Mouse (Mus musculus) E14TG2a.4 (cell line): Measurements from ENCODE around the gene Krtap19-5.

Source experiments
- H3K27me3 ChIP-seq: 2 replicates; pipeline ENCODE4 v1.6.1; 2014; ENCODE audit warnings: low read length, control low read depth; ENCODE audit not compliant: insufficient read depth
- H3K36me3 ChIP-seq: 2 replicates; pipeline ENCODE4 v1.6.1; 2014; ENCODE audit warnings: low read length, control low read depth; ENCODE audit not compliant: insufficient read depth
- H3K4me1 ChIP-seq: replicated peaks from 2 replicates; pipeline ENCODE4 v1.6.1; 2014; ENCODE audit warnings: low read depth, low read length, control low read depth
- H3K4me3 ChIP-seq: replicated peaks from 2 replicates; pipeline ENCODE4 v1.5.1; 2014; ENCODE audit warnings: mild to moderate bottlenecking, low read length
- H3K9me3 ChIP-seq: 2 replicates; pipeline ENCODE4 v1.6.1; 2014; ENCODE audit warnings: low read length, control low read depth
- CTCF ChIP-seq: conservative IDR thresholded peaks from 2 replicates; pipeline ENCODE4 v1.5.1; 2014; ENCODE audit warnings: low read length
- NANOG ChIP-seq: IDR thresholded peaks from 2 replicates; pipeline ENCODE4 v1.6.1; 2014; ENCODE audit warnings: borderline replicate concordance, low read length, mixed read lengths
- POU5F1 ChIP-seq: IDR thresholded peaks from 2 replicates; pipeline ENCODE4 v1.6.1; 2014; ENCODE audit warnings: low read length, borderline replicate concordance

The Krtap19-5 gene

DNA sequence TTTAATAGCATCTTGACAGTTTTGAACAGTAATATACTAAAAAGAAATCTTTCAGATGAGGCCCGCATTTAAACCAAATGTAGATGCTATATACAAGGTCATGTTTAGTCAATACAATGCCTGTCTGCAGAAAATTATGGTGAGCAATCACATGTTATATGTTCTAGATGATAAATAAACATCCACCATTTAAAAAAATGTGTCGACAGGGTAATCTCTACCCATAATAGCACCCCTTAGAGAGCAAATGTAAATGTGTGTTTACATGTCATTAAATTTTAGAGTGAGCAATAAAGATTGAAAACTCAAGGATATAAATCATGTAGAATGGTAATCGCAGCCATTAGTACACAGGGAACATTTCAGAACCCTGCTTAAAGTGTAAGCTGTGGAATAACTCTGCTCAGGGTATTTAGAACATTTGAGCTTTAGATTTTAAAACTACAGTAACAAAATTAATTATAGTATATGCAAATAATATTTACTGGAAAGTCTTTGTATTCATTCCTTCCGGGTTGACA, 31.3 kb downstream of the Krtap19-5 start:
- no peaks in the 10 kb centered on the region for H3K9me3 ChIP-seq
- TF ChIP-seq POU5F1 (no peak), CTCF (no peak), NANOG (no peak)
- H3K27me3 ChIP-seq = no peaks in the 10 kb centered on the region
- no peaks in the 10 kb centered on the region for H3K4me1 ChIP-seq
- H3K4me3 ChIP-seq = no peak overlapping the region
- H3K36me3 ChIP-seq = no peaks in the 10 kb centered on the region

GRCm38 (mm10) chr16:88851450-88851849, 44.8 kb downstream of the Krtap19-5 start:
- no peak for TF ChIP-seq POU5F1
- no peak for TF ChIP-seq NANOG
- peak; percentile 95 for TF ChIP-seq CTCF
- H3K27me3 ChIP-seq = no peaks in the 10 kb centered on the region
- H3K4me1 ChIP-seq = no peaks in the 10 kb centered on the region
- no peak overlapping the region for H3K4me3 ChIP-seq
- H3K9me3 ChIP-seq = no peaks in the 10 kb centered on the region
- H3K36me3 ChIP-seq = no peaks in the 10 kb centered on the region

DNA sequence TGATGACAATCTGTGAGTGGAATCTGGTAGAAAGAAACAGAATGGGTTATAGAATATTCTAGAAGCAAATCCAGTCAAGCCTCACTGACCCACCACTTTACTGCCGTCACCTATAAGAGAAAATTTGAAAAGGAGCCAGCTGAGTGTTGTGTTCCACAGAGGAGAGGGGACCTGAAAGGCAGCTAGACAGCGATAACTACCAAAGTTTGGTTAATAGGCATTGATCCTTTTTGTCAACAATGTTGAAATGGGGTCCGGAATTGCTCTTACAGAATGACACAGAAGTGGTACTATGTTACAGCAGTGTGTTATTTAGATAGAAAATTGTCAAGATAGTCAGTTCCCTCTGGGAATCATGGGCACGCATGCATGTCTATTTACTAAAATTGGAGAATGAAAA, 47.7 kb downstream of the Krtap19-5 start:
- Histone ChIP-seq H3K4me3 (no peak overlapping the region), H3K36me3 (no peaks in the 10 kb centered on the region), H3K27me3 (no peaks in the 10 kb centered on the region), H3K4me1 (no peaks in the 10 kb centered on the region), H3K9me3 (no peaks in the 10 kb centered on the region)
- TF ChIP-seq POU5F1 (no peak), CTCF (no peak), NANOG (no peak)

GRCm38 (mm10) chr16:88847363-88847762, 48.9 kb downstream of the Krtap19-5 start:
- H3K27me3 ChIP-seq = no peaks in the 10 kb centered on the region
- no peak for TF ChIP-seq CTCF
- no peak for TF ChIP-seq POU5F1
- TF ChIP-seq NANOG = no peak

More at GRCm38 (mm10) chr16:88847363-88847762, 48.9 kb downstream of the Krtap19-5 start:
- Histone ChIP-seq H3K9me3 (no peaks in the 10 kb centered on the region), H3K4me1 (no peaks in the 10 kb centered on the region), H3K36me3 (no peaks in the 10 kb centered on the region), H3K4me3 (no peak overlapping the region)
